Mouse (Mus musculus): Measurements from ENCODE around the gene B830017H08Rik. TPM values are rescaled to one million over a fixed set of nuclear protein-coding genes. Genes with fewer than 3 reads are reported as not detected.

The B830017H08Rik gene
- not detected in 2 replicates for polyA plus RNA-seq (2012; rRNA removed)

GRCm38 (mm10) chr16:17832821-17833220 is at the start of gene B830017H08Rik:
Gene B830017H08Rik (plus strand): TSS chr16:17833121.
- no peaks in the 10 kb centered on the region for H3K36me3 ChIP-seq (ENCODE audit: control insufficient read depth, insufficient read depth, low read length)
- H3K27me3 ChIP-seq (ENCODE audit: control insufficient read depth, insufficient read depth, low read length), result peaks cover 17% of the 10 kb centered on the region
- H3K27ac ChIP-seq (ENCODE audit: control insufficient read depth, insufficient read depth, low read length), result no peak within 1 kb of the TSS
- DNase-seq, result no peak
- TF ChIP-seq POLR2A (IDR thresholded peaks at IDR 0.05; ENCODE audit: control insufficient read depth, extremely low read depth, insufficient read depth, low read length, poor library complexity) (no peak), CTCF (IDR thresholded peaks at IDR 0.05; ENCODE audit: borderline replicate concordance, control insufficient read depth, extremely low read depth, insufficient read depth, low read length, poor library complexity) (no peak)
- peak within 1 kb of the TSS; percentile 8; the same call in 1 of the 2 replicates for H3K4me3 ChIP-seq (ENCODE audit: control insufficient read depth, insufficient read depth, low read length)
- 0 out of 2 replicates have a peak, but pooled peaks cover 5% of the 10 kb centered on the region for H3K4me1 ChIP-seq (replicated peaks; ENCODE audit: control insufficient read depth, insufficient read depth, low read length)
- 43% methylated on average over 7 of the region's 7 CpGs for WGBS

- Histone ChIP-seq H3K27me3 (ENCODE audit: control insufficient read depth, insufficient read depth, low read length) (no peaks in the 10 kb centered on the region), H3K27ac (ENCODE audit: control insufficient read depth, insufficient read depth, low read length) (no peak overlapping the region), H3K4me3 (ENCODE audit: control insufficient read depth, insufficient read depth, low read length) (no peak overlapping the region), H3K4me1 (replicated peaks; ENCODE audit: control insufficient read depth, insufficient read depth, low read length) (no peaks in the 10 kb centered on the region), H3K36me3 (ENCODE audit: control insufficient read depth, insufficient read depth, low read length) (peaks cover 21% of the 10 kb centered on the region)
- no peak for TF ChIP-seq POLR2A (IDR thresholded peaks at IDR 0.05; ENCODE audit: control insufficient read depth, extremely low read depth, insufficient read depth, low read length, poor library complexity)
- no peak for TF ChIP-seq CTCF (IDR thresholded peaks at IDR 0.05; ENCODE audit: borderline replicate concordance, control insufficient read depth, extremely low read depth, insufficient read depth, low read length, poor library complexity)
- WGBS, result 85% methylated on average over 3 of the region's 3 CpGs
- no peak for DNase-seq
Observed at GRCm38 (mm10) chr16:17785337-17785736, 47.6 kb upstream of the B830017H08Rik start.

GRCm38 (mm10) chr16:17792728-17793127 is 40.2 kb upstream of the B830017H08Rik start:
- Histone ChIP-seq H3K4me1 (replicated peaks; ENCODE audit: control insufficient read depth, insufficient read depth, low read length) (peaks cover 7% of the 10 kb centered on the region), H3K36me3 (ENCODE audit: control insufficient read depth, insufficient read depth, low read length) (peaks cover 24% of the 10 kb centered on the region), H3K27ac (ENCODE audit: control insufficient read depth, insufficient read depth, low read length) (no peak overlapping the region), H3K27me3 (ENCODE audit: control insufficient read depth, insufficient read depth, low read length) (peaks cover 19% of the 10 kb centered on the region), H3K4me3 (ENCODE audit: control insufficient read depth, insufficient read depth, low read length) (no peak overlapping the region)
- WGBS, result 95% methylated on average over 3 of the region's 3 CpGs
- TF ChIP-seq POLR2A (IDR thresholded peaks at IDR 0.05; ENCODE audit: control insufficient read depth, extremely low read depth, insufficient read depth, low read length, poor library complexity) (no peak), CTCF (IDR thresholded peaks at IDR 0.05; ENCODE audit: borderline replicate concordance, control insufficient read depth, extremely low read depth, insufficient read depth, low read length, poor library complexity) (no peak)
- no peak for DNase-seq

DNA sequence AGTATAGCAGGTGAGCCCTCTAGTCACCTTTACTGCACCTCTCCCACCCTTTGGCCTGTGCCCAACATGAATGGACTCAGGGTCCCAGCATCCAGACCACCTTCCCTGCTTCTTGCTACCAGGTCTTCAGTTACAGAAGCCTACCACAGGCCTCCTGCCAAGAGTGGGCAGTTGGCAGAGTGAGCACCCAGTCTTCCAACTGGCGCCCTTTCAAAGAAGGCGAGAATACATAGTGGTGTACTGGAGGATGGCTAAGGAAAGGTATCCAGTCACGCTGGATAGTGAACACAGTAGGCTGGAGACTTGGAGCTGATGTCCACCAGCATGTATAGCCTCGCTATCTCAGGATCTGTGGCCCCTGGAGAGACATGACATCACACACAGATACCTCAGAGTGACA is 38.9 kb upstream of the B830017H08Rik start:
- H3K36me3 ChIP-seq (ENCODE audit: control insufficient read depth, insufficient read depth, low read length), result peaks cover 21% of the 10 kb centered on the region
- no peak overlapping the region for H3K27ac ChIP-seq (ENCODE audit: control insufficient read depth, insufficient read depth, low read length)
- H3K4me3 ChIP-seq (ENCODE audit: control insufficient read depth, insufficient read depth, low read length), result no peak overlapping the region
- H3K4me1 ChIP-seq (replicated peaks; ENCODE audit: control insufficient read depth, insufficient read depth, low read length), result peaks cover 7% of the 10 kb centered on the region
- TF ChIP-seq CTCF (IDR thresholded peaks at IDR 0.05; ENCODE audit: borderline replicate concordance, control insufficient read depth, extremely low read depth, insufficient read depth, low read length, poor library complexity) (no peak), POLR2A (IDR thresholded peaks at IDR 0.05; ENCODE audit: control insufficient read depth, extremely low read depth, insufficient read depth, low read length, poor library complexity) (no peak)
- peaks cover 31% of the 10 kb centered on the region for H3K27me3 ChIP-seq (ENCODE audit: control insufficient read depth, insufficient read depth, low read length)
- WGBS, result 92% methylated on average over 4 of the region's 4 CpGs
- no peak for DNase-seq

DNA sequence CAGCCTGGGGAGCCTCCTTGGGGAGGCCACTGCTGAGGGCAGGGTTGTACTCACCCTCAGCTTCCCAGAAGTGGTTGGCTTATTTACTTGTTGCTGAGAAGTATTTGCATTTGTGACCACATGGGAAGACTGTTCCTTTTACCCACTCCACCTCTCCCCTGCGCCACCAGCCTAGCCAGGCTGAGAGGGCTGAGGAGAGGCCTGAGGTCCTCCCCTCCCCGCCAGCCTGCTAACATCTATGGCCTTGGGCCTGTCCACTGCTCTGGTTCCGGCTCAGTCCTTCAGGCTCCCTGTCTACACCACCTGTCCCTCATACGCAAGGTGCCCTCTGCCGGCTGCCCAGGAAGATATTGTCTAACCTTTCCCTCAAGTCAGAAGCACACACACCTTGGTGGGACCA is 37.3 kb upstream of the B830017H08Rik start:
- TF ChIP-seq CTCF (IDR thresholded peaks at IDR 0.05; ENCODE audit: borderline replicate concordance, control insufficient read depth, extremely low read depth, insufficient read depth, low read length, poor library complexity), result no peak
- no peak for TF ChIP-seq POLR2A (IDR thresholded peaks at IDR 0.05; ENCODE audit: control insufficient read depth, extremely low read depth, insufficient read depth, low read length, poor library complexity)
- Histone ChIP-seq H3K4me1 (replicated peaks; ENCODE audit: control insufficient read depth, insufficient read depth, low read length) (peaks cover 7% of the 10 kb centered on the region), H3K27ac (ENCODE audit: control insufficient read depth, insufficient read depth, low read length) (no peak overlapping the region), H3K27me3 (ENCODE audit: control insufficient read depth, insufficient read depth, low read length) (peaks cover 35% of the 10 kb centered on the region), H3K36me3 (ENCODE audit: control insufficient read depth, insufficient read depth, low read length) (peaks cover 10% of the 10 kb centered on the region), H3K4me3 (ENCODE audit: control insufficient read depth, insufficient read depth, low read length) (no peak overlapping the region)
- no peak for DNase-seq
- WGBS, result 97% methylated on average over 5 of the region's 5 CpGs

- no peak for DNase-seq
- Histone ChIP-seq H3K36me3 (ENCODE audit: control insufficient read depth, insufficient read depth, low read length) (peaks cover 10% of the 10 kb centered on the region), H3K27me3 (ENCODE audit: control insufficient read depth, insufficient read depth, low read length) (peaks cover 35% of the 10 kb centered on the region), H3K27ac (ENCODE audit: control insufficient read depth, insufficient read depth, low read length) (no peak overlapping the region), H3K4me1 (replicated peaks; ENCODE audit: control insufficient read depth, insufficient read depth, low read length) (peaks cover 7% of the 10 kb centered on the region), H3K4me3 (ENCODE audit: control insufficient read depth, insufficient read depth, low read length) (no peak overlapping the region)
- TF ChIP-seq POLR2A (IDR thresholded peaks at IDR 0.05; ENCODE audit: control insufficient read depth, extremely low read depth, insufficient read depth, low read length, poor library complexity) (no peak), CTCF (IDR thresholded peaks at IDR 0.05; ENCODE audit: borderline replicate concordance, control insufficient read depth, extremely low read depth, insufficient read depth, low read length, poor library complexity) (no peak)
Observed at GRCm38 (mm10) chr16:17796519-17796918, 36.4 kb upstream of the B830017H08Rik start.
